Mouse (Mus musculus) ovary, postnatal 14 days (tissue): ENCODE results near the gene Klhl30.
A peak's percentile ranks its signal among the peaks of the same experiment; 100 is the strongest.

ENCODE experiments used
- DNase-seq: peaks from one replicate; pipeline ENCODE4 v3.0.0; 2022; ENCODE audit warnings: low spot score

The Klhl30 gene

GRCm38 (mm10) chr1:91350841-91351240, at the start of gene Klhl30:
Gene Klhl30 (plus strand): TSS chr1:91351016.
- DNase-seq = no peak

GRCm38 (mm10) chr1:91301206-91301920, 49.5 kb upstream of the Klhl30 start:
- DNase-seq = no peak

GRCm38 (mm10) chr1:91302021-91302420, 48.8 kb upstream of the Klhl30 start:
- no peak for DNase-seq

GRCm38 (mm10) chr1:91304621-91305020, 46.2 kb upstream of the Klhl30 start:
- no peak for DNase-seq

- no peak for DNase-seq
These were observed 41.3 kb upstream of the Klhl30 start for GRCm38 (mm10) chr1:91309366-91310085.

- DNase-seq = no peak
These were observed 38.5 kb upstream of the Klhl30 start for GRCm38 (mm10) chr1:91312273-91312672.

- no peak for DNase-seq
These were observed 37.6 kb upstream of the Klhl30 start for GRCm38 (mm10) chr1:91313251-91313650.

- DNase-seq = no peak
These were observed 33.2 kb upstream of the Klhl30 start for GRCm38 (mm10) chr1:91317656-91318055.

GRCm38 (mm10) chr1:91321760-91322438, 28.9 kb upstream of the Klhl30 start, which contains the start of gene Espnl:
Gene Espnl (plus strand): TSS chr1:91322075.
- DNase-seq = no peak

GRCm38 (mm10) chr1:91324646-91325045, 26.2 kb upstream of the Klhl30 start:
- DNase-seq = no peak

- no peak for DNase-seq
These were observed 25.3 kb upstream of the Klhl30 start for GRCm38 (mm10) chr1:91325488-91326042.

GRCm38 (mm10) chr1:91332102-91332501, 18.7 kb upstream of the Klhl30 start:
- DNase-seq = no peak

GRCm38 (mm10) chr1:91333582-91333981, 17.2 kb upstream of the Klhl30 start:
- DNase-seq = no peak

- no peak for DNase-seq
These were observed 13.5 kb upstream of the Klhl30 start for GRCm38 (mm10) chr1:91337355-91337754.

GRCm38 (mm10) chr1:91344001-91344400, 6.8 kb upstream of the Klhl30 start:
- peak; percentile 13 for DNase-seq

- no peak for DNase-seq
These were observed 5.7 kb upstream of the Klhl30 start for GRCm38 (mm10) chr1:91344921-91345685.

- peak; percentile 45 for DNase-seq
These were observed 3.9 kb upstream of the Klhl30 start for GRCm38 (mm10) chr1:91346892-91347291.

- DNase-seq = no peak
These were observed 433 bp downstream of the Klhl30 start for GRCm38 (mm10) chr1:91351249-91351648.

GRCm38 (mm10) chr1:91352277-91352676, 1.5 kb downstream of the Klhl30 start:
- DNase-seq = no peak

GRCm38 (mm10) chr1:91356105-91356504, 5.3 kb downstream of the Klhl30 start:
- no peak for DNase-seq

GRCm38 (mm10) chr1:91362113-91362512, 11.3 kb downstream of the Klhl30 start:
- DNase-seq = no peak
